Mouse (Mus musculus) heart, embryonic 16.5 days (tissue): Measurements from ENCODE around the gene Frmd5. TPM values are rescaled to one million over a fixed set of nuclear protein-coding genes. Genes with fewer than 3 reads are reported as not detected.

Experiments used
- ATAC-seq: fragments of 200-750 bp; cut with Nextera tagmentation; replicated peaks from 2 replicates; pipeline ENCODE4 v1.8.0; 2017; ENCODE audit warnings: moderate number of reproducible peaks; ENCODE audit not compliant: insufficient read depth, low FRiP score; ENCODE audit errors: extremely low read depth
- H3K27ac ChIP-seq: fragments of 300-500 bp; sonication (generic); 2 replicates; pipeline ENCODE4 v1.5.1; 2014; ENCODE audit warnings: mild to moderate bottlenecking, low read length, control low read depth, moderate library complexity
- H3K27me3 ChIP-seq: fragments of 300-500 bp; sonication (generic); 2 replicates; pipeline ENCODE4 v1.6.1; 2014; ENCODE audit warnings: low read length, mixed read lengths; ENCODE audit not compliant: control insufficient read depth, insufficient read depth
- H3K36me3 ChIP-seq: fragments of 300-500 bp; sonication (generic); 2 replicates; pipeline ENCODE4 v1.6.1; 2014; ENCODE audit not compliant: control insufficient read depth, insufficient read depth
- H3K4me1 ChIP-seq: fragments of 300-500 bp; sonication (generic); 2 replicates; pipeline ENCODE4 v1.6.1; 2014; ENCODE audit warnings: low read length, mixed read lengths; ENCODE audit not compliant: control insufficient read depth, insufficient read depth
- H3K4me2 ChIP-seq: fragments of 300-500 bp; sonication (generic); 2 replicates; pipeline ENCODE4 v1.6.1; 2014; ENCODE audit warnings: low read depth, mild to moderate bottlenecking, control low read depth, low read length
- H3K4me3 ChIP-seq: fragments of 300-500 bp; sonication (generic); 2 replicates; pipeline ENCODE4 v1.5.1; 2014; ENCODE audit warnings: mild to moderate bottlenecking, control low read depth, low read length
- H3K9ac ChIP-seq: fragments of 300-500 bp; sonication (generic); 2 replicates; pipeline ENCODE4 v1.6.1; 2014; ENCODE audit warnings: low read length, control low read depth
- H3K9me3 ChIP-seq: fragments of 300-500 bp; sonication (generic); replicated peaks from 2 replicates; pipeline ENCODE4 v1.6.1; 2016; ENCODE audit warnings: low read length; ENCODE audit not compliant: control insufficient read depth
- WGBS: fragments of 180-500 bp; shearing (Covaris S2); extraction: QIAGEN DNeasy Blood & Tissue Kit; methylation state at CpG from one replicate; pipeline ENCODE4 v1.1.7; 2014; 5-methylcytosine and 5-hydroxymethylcytosine counted together
- polyA plus RNA-seq: library from polyadenylated mRNA; unstranded; fragments of >200 nt; fragmentation: Nextera tagmentation; extraction: Ambion mirVana; gene quantifications from 2 replicates; pipeline ENCODE4 v1.2.1, GENCODE M21; 2015

The Frmd5 gene
- polyA plus RNA-seq, result 54.7 and 68.3 TPM in 2 replicates

GRCm38 (mm10) chr2:121806959-121807653 lies at the start of gene Frmd5:
TSS of gene Frmd5 (minus strand) at chr2:121807087.
- peaks cover 26% of the 10 kb centered on the region for H3K27me3 ChIP-seq
- H3K9ac ChIP-seq, result peak within 1 kb of the TSS; percentile 63
- peak within 1 kb of the TSS; percentile 93 for H3K4me2 ChIP-seq
- no peaks in the 10 kb centered on the region for H3K36me3 ChIP-seq
- no peaks in the 10 kb centered on the region for H3K9me3 ChIP-seq
- WGBS, result 1% methylated on average over 35 of the region's 35 CpGs
- H3K4me1 ChIP-seq, result peaks cover 3% of the 10 kb centered on the region; the same call in 1 of the 2 replicates
- no peak within 1 kb of the TSS for H3K27ac ChIP-seq
- peak within 1 kb of the TSS; percentile 65 for H3K4me3 ChIP-seq
- ATAC-seq, result peak; percentile 97

GRCm38 (mm10) chr2:121853974-121854373 lies 47.1 kb upstream of the Frmd5 start:
- no peak overlapping the region for H3K4me2 ChIP-seq
- 71% methylated on average over 3 of the region's 3 CpGs for WGBS
- H3K4me1 ChIP-seq, result no peaks in the 10 kb centered on the region
- peaks cover 2% of the 10 kb centered on the region; the same call in 1 of the 2 replicates for H3K9me3 ChIP-seq
- ATAC-seq, result no peak
- no peak overlapping the region for H3K9ac ChIP-seq
- no peak overlapping the region for H3K27ac ChIP-seq
- no peaks in the 10 kb centered on the region for H3K36me3 ChIP-seq
- no peak overlapping the region for H3K4me3 ChIP-seq
- H3K27me3 ChIP-seq, result no peaks in the 10 kb centered on the region

GRCm38 (mm10) chr2:121852045-121852444 lies 45.2 kb upstream of the Frmd5 start:
- no peak for ATAC-seq
- H3K4me3 ChIP-seq, result no peak overlapping the region
- 27% methylated on average over 2 of the region's 2 CpGs for WGBS
- no peak overlapping the region for H3K4me2 ChIP-seq
- H3K27ac ChIP-seq, result no peak overlapping the region
- no peak overlapping the region for H3K9ac ChIP-seq
- H3K27me3 ChIP-seq, result no peaks in the 10 kb centered on the region
- H3K4me1 ChIP-seq, result no peaks in the 10 kb centered on the region
- H3K36me3 ChIP-seq, result no peaks in the 10 kb centered on the region
- H3K9me3 ChIP-seq, result peaks cover 7% of the 10 kb centered on the region; the same call in 1 of the 2 replicates

DNA sequence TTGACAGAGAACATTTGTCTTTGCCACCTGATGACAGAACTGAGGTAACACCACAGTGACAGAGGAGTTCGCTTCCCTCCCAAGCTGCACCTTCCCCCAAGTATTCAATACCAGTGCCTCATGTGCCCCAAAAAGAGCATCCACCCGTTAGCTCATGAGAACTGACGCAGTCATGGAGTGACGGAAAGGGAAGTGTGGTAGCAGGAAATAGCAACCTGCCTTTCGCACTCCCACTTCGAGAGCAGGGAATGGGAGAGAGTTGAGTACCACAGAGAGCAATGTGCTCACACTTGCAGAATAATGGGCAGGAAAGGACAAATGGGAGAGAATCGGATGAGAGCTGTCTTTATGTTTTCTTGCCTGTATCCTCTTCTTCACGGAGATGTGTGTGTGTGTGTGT lies 39.2 kb upstream of the Frmd5 start:
- 0 out of 2 replicates have a peak, but pooled peaks cover 5% of the 10 kb centered on the region for H3K9me3 ChIP-seq
- ATAC-seq, result no peak
- H3K36me3 ChIP-seq, result no peaks in the 10 kb centered on the region
- no peak overlapping the region for H3K27ac ChIP-seq
- WGBS, result 53% methylated on average over 8 of the region's 8 CpGs
- no peaks in the 10 kb centered on the region for H3K27me3 ChIP-seq
- H3K4me2 ChIP-seq, result no peak overlapping the region
- H3K4me1 ChIP-seq, result no peaks in the 10 kb centered on the region
- no peak overlapping the region for H3K4me3 ChIP-seq
- H3K9ac ChIP-seq, result no peak overlapping the region

DNA sequence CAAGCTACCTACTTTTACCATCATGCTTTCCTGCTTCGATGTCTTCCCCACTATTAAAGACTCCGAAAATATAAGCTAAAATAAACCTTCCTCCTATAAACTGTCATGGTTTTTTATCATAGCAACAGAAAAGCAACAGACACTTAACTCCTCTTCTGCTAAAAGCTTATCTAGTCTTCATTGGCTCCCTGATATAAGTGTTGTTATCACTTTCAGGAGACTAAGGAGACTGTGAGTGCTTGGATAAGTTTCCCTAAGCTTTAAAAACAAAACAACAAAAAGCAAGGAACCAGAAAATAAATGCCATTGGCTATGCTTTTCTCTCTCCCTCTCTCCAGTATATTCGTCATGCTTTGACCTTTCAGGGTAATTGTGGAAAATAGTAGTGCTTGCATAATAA lies 35.4 kb upstream of the Frmd5 start:
- Histone ChIP-seq H3K4me1 (no peaks in the 10 kb centered on the region), H3K27ac (no peak overlapping the region), H3K4me2 (no peak overlapping the region), H3K9ac (no peak overlapping the region), H3K36me3 (no peaks in the 10 kb centered on the region), H3K27me3 (no peaks in the 10 kb centered on the region), H3K4me3 (no peak overlapping the region), H3K9me3 (peaks cover 6% of the 10 kb centered on the region; the same call in 1 of the 2 replicates)
- no peak for ATAC-seq
- 61% methylated on average over 3 of the region's 3 CpGs for WGBS

GRCm38 (mm10) chr2:121841453-121841852 lies 34.6 kb upstream of the Frmd5 start:
- no peak for ATAC-seq
- Histone ChIP-seq H3K9ac (no peak overlapping the region), H3K27ac (no peak overlapping the region), H3K9me3 (peaks cover 6% of the 10 kb centered on the region; the same call in 1 of the 2 replicates), H3K36me3 (no peaks in the 10 kb centered on the region), H3K4me2 (no peak overlapping the region), H3K27me3 (no peaks in the 10 kb centered on the region), H3K4me3 (no peak overlapping the region), H3K4me1 (no peaks in the 10 kb centered on the region)
- 95% methylated on average over 3 of the region's 3 CpGs for WGBS

GRCm38 (mm10) chr2:121834926-121835325 lies 28.0 kb upstream of the Frmd5 start:
- Histone ChIP-seq H3K9me3 (peaks cover 6% of the 10 kb centered on the region; the same call in 1 of the 2 replicates), H3K4me2 (no peak overlapping the region), H3K9ac (no peak overlapping the region), H3K4me3 (no peak overlapping the region), H3K27me3 (no peaks in the 10 kb centered on the region), H3K4me1 (no peaks in the 10 kb centered on the region), H3K36me3 (no peaks in the 10 kb centered on the region), H3K27ac (no peak overlapping the region)
- ATAC-seq, result no peak
- WGBS, result 33% methylated on average over 3 of the region's 3 CpGs

GRCm38 (mm10) chr2:121832484-121832894 lies 25.6 kb upstream of the Frmd5 start:
- no peak for ATAC-seq
- 3% methylated on average over 5 of the region's 5 CpGs for WGBS

GRCm38 (mm10) chr2:121828411-121828810 lies 21.5 kb upstream of the Frmd5 start:
- H3K4me2 ChIP-seq, result no peak overlapping the region
- H3K27ac ChIP-seq, result no peak overlapping the region
- WGBS, result 86% methylated on average over 3 of the region's 3 CpGs
- no peaks in the 10 kb centered on the region for H3K4me1 ChIP-seq
- no peak overlapping the region for H3K4me3 ChIP-seq
- no peak for ATAC-seq
- no peaks in the 10 kb centered on the region for H3K36me3 ChIP-seq
- no peaks in the 10 kb centered on the region for H3K9me3 ChIP-seq
- H3K9ac ChIP-seq, result no peak overlapping the region
- H3K27me3 ChIP-seq, result no peaks in the 10 kb centered on the region

More at GRCm38 (mm10) chr2:121832484-121832894, 25.6 kb upstream of the Frmd5 start:
- Histone ChIP-seq H3K9ac (no peak overlapping the region), H3K27me3 (no peaks in the 10 kb centered on the region), H3K4me1 (no peaks in the 10 kb centered on the region), H3K9me3 (no peaks in the 10 kb centered on the region), H3K36me3 (no peaks in the 10 kb centered on the region), H3K4me2 (peak overlapping the region; percentile 23; the same call in 1 of the 2 replicates), H3K27ac (no peak overlapping the region), H3K4me3 (no peak overlapping the region)
